Mouse (Mus musculus) heart, postnatal 0 days (tissue): ENCODE data around the gene Adnp.

ENCODE experiments used
- CTCF ChIP-seq: IDR thresholded peaks from 2 replicates; pipeline ENCODE4 v1.5.1; 2016; ENCODE audit warnings: antibody characterized with exemption, control low read depth, low read depth
- EP300 ChIP-seq: IDR thresholded peaks from 2 replicates; pipeline ENCODE4 v1.6.1; 2016; ENCODE audit warnings: antibody characterized with exemption, low read depth

GRCm38 (mm10) chr2:168156361-168156760 lies 50.6 kb downstream of the Adnp start:
- TF ChIP-seq CTCF = no peak
- no peak for TF ChIP-seq EP300
